In the genomic region with DNA sequence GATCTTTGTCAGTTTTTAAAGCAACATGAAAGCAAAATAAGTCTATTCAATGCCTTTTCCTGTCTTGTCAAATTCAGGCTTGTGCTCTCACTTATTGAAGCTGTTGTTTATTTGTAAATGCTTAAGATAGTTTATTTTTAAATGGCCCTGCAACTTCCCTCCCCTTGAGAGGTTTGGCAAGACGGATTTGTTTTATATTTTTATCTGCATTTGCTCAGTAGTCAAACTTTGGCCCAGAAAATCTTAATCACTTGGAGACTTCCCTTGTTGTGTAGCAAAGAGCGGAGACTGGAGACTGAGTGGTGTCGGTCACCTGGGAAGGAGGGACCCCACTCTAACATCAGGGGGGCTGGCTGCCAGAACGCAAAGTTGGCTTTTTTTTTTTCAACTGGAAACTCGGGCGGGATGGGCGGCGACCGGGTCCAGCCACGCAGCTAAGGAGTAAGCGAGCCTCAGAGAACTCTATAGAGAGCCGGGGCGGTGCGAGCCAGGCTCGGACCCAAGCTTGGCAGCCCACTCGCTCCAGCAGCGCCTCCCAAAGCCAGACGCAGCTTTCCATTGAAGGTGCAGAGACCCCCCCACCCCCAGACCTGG, we compare ENCODE assay signal across 8 mouse cellular contexts. TPM values are rescaled to one million over a fixed set of nuclear protein-coding genes. Genes with fewer than 3 reads are reported as not detected.
DNase-seq lines count a peak whose midpoint lies in the region; ATAC-seq and TF ChIP-seq lines count a peak whose summit lies in the region.

No protein-coding gene starts in this region.

- H3K9ac ChIP-seq in embryonic facial prominence, embryonic 11.5 days (replicated peaks; ENCODE audit: low read length), result peak overlapping the region; percentile 23
- H3K9ac ChIP-seq in intestine, embryonic 16.5 days (ENCODE audit: low read depth, low read length), result peak overlapping the region; percentile 100
- H3K9ac ChIP-seq in neural tube, embryonic 12.5 days, result peak overlapping the region; percentile 96; the same call in 1 of the 2 replicates

- H3K4me1 ChIP-seq in embryonic facial prominence, embryonic 11.5 days (ENCODE audit: control insufficient read depth, insufficient read depth, low read length), result no peaks in the 10 kb centered on the region
- H3K4me1 ChIP-seq in intestine, embryonic 16.5 days (ENCODE audit: control insufficient read depth, insufficient read depth, low read length), result peaks cover 13% of the 10 kb centered on the region; the same call in 1 of the 2 replicates
- peaks cover 7% of the 10 kb centered on the region for H3K4me1 ChIP-seq in neural tube, embryonic 12.5 days

- H3K27me3 ChIP-seq in embryonic facial prominence, embryonic 11.5 days (ENCODE audit: control insufficient read depth, insufficient read depth, low read length), result no peaks in the 10 kb centered on the region
- H3K27me3 ChIP-seq in intestine, embryonic 16.5 days (replicated peaks; ENCODE audit: control insufficient read depth, insufficient read depth, low read length), result no peaks in the 10 kb centered on the region
- H3K27me3 ChIP-seq in neural tube, embryonic 12.5 days (replicated peaks), result no peaks in the 10 kb centered on the region

- WGBS in embryonic facial prominence, embryonic 11.5 days, result under 1% methylated on average over 18 of the region's 18 CpGs
- WGBS in intestine, embryonic 16.5 days, result under 1% methylated on average over 18 of the region's 18 CpGs
- WGBS in neural tube, embryonic 12.5 days, result 2% methylated on average over 18 of the region's 18 CpGs

- peak overlapping the region; percentile 99 for H3K27ac ChIP-seq in layer of hippocampus, adult 2 months
- H3K27ac ChIP-seq in embryonic facial prominence, embryonic 11.5 days (replicated peaks; ENCODE audit: low read depth, low read length), result peak overlapping the region; percentile 99
- peak overlapping the region; percentile 98 for H3K27ac ChIP-seq in intestine, embryonic 16.5 days (ENCODE audit: low read length)
- H3K27ac ChIP-seq in neural tube, embryonic 12.5 days, result peak overlapping the region; percentile 29; the same call in 1 of the 2 replicates

- H3K4me2 ChIP-seq in embryonic facial prominence, embryonic 11.5 days (ENCODE audit: low read depth, low read length), result peak overlapping the region; percentile 49
- peak overlapping the region; percentile 79 for H3K4me2 ChIP-seq in intestine, embryonic 16.5 days (ENCODE audit: low read depth, low read length)
- H3K4me2 ChIP-seq in neural tube, embryonic 12.5 days (replicated peaks), result peak overlapping the region; percentile 68

- peak in 1 of 2 experiments; percentile 46 for DNase-seq in layer of hippocampus, adult 2 months (ENCODE audit: low spot score in 2 of 2)
- no peak for DNase-seq in layer of hippocampus, postnatal 25 days (ENCODE audit: extremely low spot score in 1 of 2, low spot score in 1 of 2)
- no peak for DNase-seq in embryonic facial prominence, embryonic 11.5 days (ENCODE audit: low spot score)
- no peak for DNase-seq in right cerebral cortex, adult 2 months (ENCODE audit: low spot score in 2 of 2)
- DNase-seq in gastrocnemius, postnatal 36 days, result no peak
- DNase-seq in adrenal gland, postnatal 10 days, result no peak

- H3K9me3 ChIP-seq in embryonic facial prominence, embryonic 11.5 days (replicated peaks; ENCODE audit: control insufficient read depth, low read length), result no peaks in the 10 kb centered on the region
- H3K9me3 ChIP-seq in intestine, embryonic 16.5 days (ENCODE audit: control insufficient read depth, low read length), result no peaks in the 10 kb centered on the region
- H3K9me3 ChIP-seq in neural tube, embryonic 12.5 days, result no peaks in the 10 kb centered on the region

- no peak for ATAC-seq in embryonic facial prominence, embryonic 11.5 days (replicated peaks; ENCODE audit: insufficient number of reproducible peaks, low FRiP score, low TSS enrichment, low read depth)
- ATAC-seq in intestine, embryonic 16.5 days, result peak; percentile 85
- no peak; the same call in 1 of the 2 replicates for ATAC-seq in neural tube, embryonic 12.5 days (ENCODE audit: low FRiP score, low read depth)

- no peaks in the 10 kb centered on the region for H3K36me3 ChIP-seq in embryonic facial prominence, embryonic 11.5 days (replicated peaks; ENCODE audit: control insufficient read depth, insufficient read depth, low read depth, low read length)
- H3K36me3 ChIP-seq in intestine, embryonic 16.5 days (ENCODE audit: control insufficient read depth, insufficient read depth, low read length), result no peaks in the 10 kb centered on the region
- no peaks in the 10 kb centered on the region for H3K36me3 ChIP-seq in neural tube, embryonic 12.5 days

- intact Hi-C loops in gastrocnemius, postnatal 36 days (cut with DNase I), result loop anchor here (5.0 kb wide), 3 partner anchors 55 to 115 kb away; partner anchors contain the start of gene Snapc1

- no peak for TF ChIP-seq CTCF in layer of hippocampus, adult 2 months (conservative IDR thresholded peaks at IDR 0.05)

- peak overlapping the region; percentile 97 for H3K4me3 ChIP-seq in layer of hippocampus, adult 2 months
- peak overlapping the region; percentile 95 for H3K4me3 ChIP-seq in embryonic facial prominence, embryonic 11.5 days (ENCODE audit: low read depth, low read length)
- H3K4me3 ChIP-seq in intestine, embryonic 16.5 days (ENCODE audit: low read length), result peak overlapping the region; percentile 99
- peak overlapping the region; percentile 95 for H3K4me3 ChIP-seq in neural tube, embryonic 12.5 days

RNA-seq across cellular contexts. Expression of gene Hif1a, which starts 6.0 kb away (rescaled TPM):
- 10 to 100 TPM; 56.1 to 57.8 TPM for total RNA-seq in layer of hippocampus, adult 2 months (2021)
- total RNA-seq in layer of hippocampus, postnatal 25 days (2021), result 10 to 100 TPM; 55.5 to 59.9 TPM
- 139 and 149 TPM in 2 replicates for polyA plus RNA-seq in embryonic facial prominence, embryonic 11.5 days (2014; fragmentation: Nextera tagmentation; extraction: Ambion mirVana)
- 37.5 and 43.5 TPM in 2 replicates for polyA plus RNA-seq in intestine, embryonic 16.5 days (2015; fragmentation: Nextera tagmentation; extraction: Ambion mirVana)
- polyA plus RNA-seq in neural tube, embryonic 12.5 days (2016; fragmentation: Nextera tagmentation; extraction: Ambion mirVana), result 116 and 125 TPM in 2 replicates
- 10 to 100 TPM; 12.4 to 16.0 TPM for total RNA-seq in gastrocnemius, postnatal 36 days (2021)
- total RNA-seq in adrenal gland, postnatal 10 days (2021), result 10 to 100 TPM; 56.7 to 58.2 TPM

RNA-seq across cellular contexts. Expression of gene Gm49321, which starts 30.3 kb away (rescaled TPM):
- 10 to 100 TPM; 12.7 to 13.8 TPM for total RNA-seq in layer of hippocampus, adult 2 months (2021)
- total RNA-seq in layer of hippocampus, postnatal 25 days (2021), result 10 to 100 TPM in 1 of 2 experiments, 1 to 10 TPM in 1; 8.6 to 12.1 TPM
- 14.8 and 15.0 TPM in 2 replicates for polyA plus RNA-seq in embryonic facial prominence, embryonic 11.5 days (2014; fragmentation: Nextera tagmentation; extraction: Ambion mirVana)
- 8.1 and 11.4 TPM in 2 replicates for polyA plus RNA-seq in intestine, embryonic 16.5 days (2015; fragmentation: Nextera tagmentation; extraction: Ambion mirVana)
- 15.8 and 17.7 TPM in 2 replicates for polyA plus RNA-seq in neural tube, embryonic 12.5 days (2016; fragmentation: Nextera tagmentation; extraction: Ambion mirVana)
- 1 to 10 TPM; 2.5 to 3.5 TPM for total RNA-seq in gastrocnemius, postnatal 36 days (2021)
- total RNA-seq in adrenal gland, postnatal 10 days (2021), result 1 to 10 TPM; 3.3 to 7.9 TPM

RNA-seq across cellular contexts. Expression of gene Snapc1, which starts 57.1 kb away (rescaled TPM):
- total RNA-seq in layer of hippocampus, adult 2 months (2021), result 10 to 100 TPM; 34.5 to 35.7 TPM
- total RNA-seq in layer of hippocampus, postnatal 25 days (2021), result 10 to 100 TPM; 31.4 to 36.7 TPM
- polyA plus RNA-seq in embryonic facial prominence, embryonic 11.5 days (2014; fragmentation: Nextera tagmentation; extraction: Ambion mirVana), result 20.5 and 23.8 TPM in 2 replicates
- 14.6 and 14.7 TPM in 2 replicates for polyA plus RNA-seq in intestine, embryonic 16.5 days (2015; fragmentation: Nextera tagmentation; extraction: Ambion mirVana)
- polyA plus RNA-seq in neural tube, embryonic 12.5 days (2016; fragmentation: Nextera tagmentation; extraction: Ambion mirVana), result 33.8 and 34.9 TPM in 2 replicates
- 1 to 10 TPM; 3.8 to 5.3 TPM for total RNA-seq in gastrocnemius, postnatal 36 days (2021)
- total RNA-seq in adrenal gland, postnatal 10 days (2021), result 10 to 100 TPM; 12.4 to 13.0 TPM

Comparison
In these comparisons a context has a peak if more than half of its experiments do, and no peak if none do; other contexts are left out.
1. H3K27ac ChIP-seq: peak in every context shown above with its lines; median percentile 99 in layer of hippocampus, adult 2 months; 99 in embryonic facial prominence, embryonic 11.5 days; 98 in intestine, embryonic 16.5 days; 29 in neural tube, embryonic 12.5 days.
2. H3K9ac ChIP-seq: peak in every context shown above with its lines; median percentile 100 in intestine, embryonic 16.5 days; 96 in neural tube, embryonic 12.5 days; 23 in embryonic facial prominence, embryonic 11.5 days.